Mouse (Mus musculus) liver, adult (tissue): Measurements from ENCODE around the gene Tcirg1.

ENCODE experiments used
- GATA4 ChIP-seq: IDR thresholded peaks from 2 replicates; pipeline ENCODE4 v1.6.1; 2014; ENCODE audit warnings: mild to moderate bottlenecking, low read length; ENCODE audit not compliant: insufficient replicate concordance

Gene Tcirg1

DNA sequence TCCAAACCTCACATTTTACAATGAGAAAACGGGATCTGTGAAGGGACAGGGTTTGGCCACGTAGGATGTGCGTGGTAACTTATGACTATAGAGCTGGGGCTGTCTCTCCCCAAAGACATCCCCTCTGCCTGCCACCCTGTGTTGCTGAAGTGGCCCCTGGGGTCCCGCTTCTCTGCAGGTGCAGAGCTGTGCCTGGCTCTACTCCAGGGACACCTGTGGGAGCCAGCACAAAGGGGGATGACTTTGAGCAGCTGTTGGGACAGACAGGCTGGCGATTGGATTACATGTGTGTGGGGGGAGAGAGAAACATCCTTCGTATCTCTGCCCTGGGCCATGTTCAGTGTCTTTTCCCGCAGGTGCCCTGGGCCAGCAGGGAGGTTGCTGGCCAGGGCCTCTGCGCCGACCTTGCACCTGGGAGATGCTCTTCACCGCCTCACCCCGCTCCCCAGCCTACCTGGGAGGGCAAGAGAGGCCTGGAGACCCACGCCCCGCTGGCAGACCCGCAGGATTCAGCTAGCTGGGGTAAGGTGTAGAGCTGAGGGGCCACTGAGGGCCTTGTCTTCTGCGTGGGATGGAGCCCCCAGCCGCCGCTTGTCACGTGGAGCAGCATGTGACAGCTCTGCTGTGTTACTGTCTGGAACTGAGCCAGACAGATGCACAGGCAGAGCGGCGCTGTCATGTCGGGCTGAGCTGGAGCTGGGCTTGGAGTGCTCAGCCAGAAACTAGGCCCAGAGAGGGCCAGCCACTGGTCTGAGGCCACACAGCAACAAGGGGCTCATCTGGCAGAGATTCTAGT lies 23.5 kb upstream of the Tcirg1 start:
- TF ChIP-seq GATA4, result no peak

DNA sequence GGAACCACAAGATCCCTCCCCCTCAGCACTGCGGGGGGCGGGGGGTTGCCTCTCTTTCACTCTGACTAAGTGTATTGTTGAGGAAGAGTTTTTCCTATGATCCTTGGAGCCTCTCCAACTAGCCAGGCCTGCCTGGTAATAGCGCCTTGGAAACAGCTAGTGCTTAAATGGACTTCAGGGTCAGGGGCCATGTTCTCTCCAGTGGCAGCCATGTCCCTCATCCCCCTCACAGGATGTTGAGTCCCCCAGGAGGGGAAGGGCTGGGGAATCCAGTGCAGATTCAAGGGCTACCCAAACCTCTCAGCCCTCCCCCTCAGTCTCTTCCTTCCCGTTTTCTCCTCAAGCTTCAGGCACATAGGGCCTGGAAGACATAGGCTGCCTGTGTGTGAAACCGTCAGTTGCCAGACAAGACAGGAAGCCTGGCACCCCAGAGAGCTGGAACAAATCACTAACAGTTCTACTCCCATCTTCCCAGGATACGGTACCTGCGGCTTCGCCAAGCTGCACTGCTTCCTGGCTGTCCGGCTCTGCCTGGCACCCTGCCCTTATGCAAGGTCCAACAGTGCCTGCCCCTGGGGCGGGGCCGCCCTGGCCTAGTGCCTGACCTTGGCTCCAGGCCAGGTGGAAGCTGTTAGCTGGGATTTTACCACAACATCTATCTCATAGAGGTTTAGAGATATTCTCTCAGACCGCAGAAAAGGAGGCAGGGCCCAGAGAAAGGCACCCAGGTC lies 22.4 kb upstream of the Tcirg1 start, which contains the start of gene Aldh3b1:
Aldh3b1 (minus strand) TSS at position 598 of the 731 bp plus-strand sequence.
- TF ChIP-seq GATA4, result peak; percentile 44; the same call in 1 of the 2 replicates

DNA sequence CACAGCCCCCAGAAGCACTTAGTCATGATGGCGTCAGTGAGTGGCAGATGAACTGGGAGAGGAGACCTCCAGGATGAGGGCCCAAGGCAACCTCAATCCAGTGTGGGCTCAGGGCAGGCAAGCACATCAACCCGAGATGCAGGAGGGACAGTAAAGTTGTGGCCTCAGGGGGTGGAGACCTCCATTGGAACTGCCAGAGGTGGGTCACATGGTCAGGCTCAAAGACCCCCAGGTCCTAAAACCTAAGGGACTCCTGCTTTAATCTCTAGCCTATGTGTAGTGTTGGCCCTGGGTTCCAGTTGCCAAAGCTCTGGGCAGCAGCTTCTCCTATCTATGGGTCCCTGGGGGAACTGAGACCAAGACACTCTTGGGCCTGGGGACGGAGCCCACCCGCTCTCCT lies 21.8 kb upstream of the Tcirg1 start:
- no peak for TF ChIP-seq GATA4

DNA sequence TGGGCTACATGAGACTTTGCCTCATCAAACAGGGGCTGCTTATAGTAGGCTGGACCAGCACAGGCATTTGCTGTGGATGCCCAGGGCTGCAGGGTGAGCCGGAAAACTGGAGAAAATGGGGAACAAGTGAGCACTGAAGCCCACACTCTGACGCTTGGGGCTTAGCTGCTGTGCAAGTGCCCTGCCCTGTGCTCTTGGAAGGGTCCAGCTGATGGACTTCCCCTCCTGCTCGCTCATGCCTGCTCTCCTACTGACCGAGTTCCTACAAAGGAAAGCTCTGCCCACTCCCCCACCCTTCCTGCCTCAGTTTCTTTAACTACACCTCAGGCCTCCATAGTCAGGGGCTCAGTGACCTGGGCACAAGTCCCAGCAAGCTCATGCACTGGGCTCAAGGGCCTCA lies 21.1 kb upstream of the Tcirg1 start:
- TF ChIP-seq GATA4, result no peak

DNA sequence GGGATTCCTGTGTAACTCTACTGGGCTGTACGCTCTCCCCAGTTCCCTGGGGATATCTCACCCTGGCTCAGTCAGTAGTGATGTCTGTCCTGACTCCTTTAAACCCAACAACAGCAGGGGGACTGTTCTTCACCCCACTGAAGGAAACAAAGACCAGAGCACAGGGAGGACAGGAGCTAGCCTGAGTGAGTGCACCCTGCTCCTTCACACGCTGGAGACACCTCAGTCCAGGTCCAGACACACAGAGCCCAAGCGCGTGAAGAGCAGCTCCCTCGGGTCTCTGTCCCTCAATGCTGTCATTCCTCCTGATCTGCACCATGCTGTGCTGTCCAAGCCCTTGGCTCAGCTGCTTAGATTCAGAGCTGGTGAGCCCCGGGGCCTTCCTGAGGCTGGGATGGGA lies 19.8 kb upstream of the Tcirg1 start:
- no peak for TF ChIP-seq GATA4

DNA sequence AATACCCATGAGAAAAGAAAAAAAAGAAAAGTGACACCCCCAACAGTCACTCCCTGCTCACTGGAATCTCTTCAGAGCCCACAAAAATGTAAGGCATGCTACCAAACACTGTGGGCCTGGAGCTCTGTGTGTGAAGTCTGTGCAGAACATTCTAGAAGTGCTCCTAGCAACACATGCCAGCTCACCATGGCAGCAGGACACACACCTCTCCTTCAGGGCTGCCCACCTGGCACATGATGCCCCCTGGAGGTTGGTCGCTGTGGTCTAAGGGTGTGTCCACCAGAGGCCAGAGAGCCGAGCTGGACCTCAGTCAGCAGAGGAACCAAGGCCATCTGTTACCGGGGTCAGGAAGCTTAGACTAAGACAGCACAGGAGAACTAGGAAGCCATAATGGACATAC lies 19.3 kb upstream of the Tcirg1 start:
- no peak for TF ChIP-seq GATA4

DNA sequence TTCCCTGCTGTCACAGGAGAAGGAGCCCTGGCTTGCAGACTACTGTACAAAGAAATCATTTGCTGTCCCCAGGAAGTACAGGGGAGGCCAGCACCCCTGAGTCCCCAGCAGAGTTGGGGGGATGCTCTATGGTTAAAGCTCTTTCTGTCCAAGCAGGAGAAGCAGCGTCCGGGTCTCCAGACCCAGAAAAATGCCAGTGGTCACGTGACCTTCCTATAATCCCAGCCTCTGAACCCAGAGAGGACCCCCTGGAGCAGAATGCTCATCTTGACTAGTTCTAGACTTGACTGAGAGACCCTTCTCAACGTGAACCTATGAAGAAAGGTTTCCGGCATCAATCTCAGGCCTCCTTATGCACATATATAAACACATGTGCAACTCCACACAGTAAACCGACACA lies 18.9 kb upstream of the Tcirg1 start:
- no peak for TF ChIP-seq GATA4

DNA sequence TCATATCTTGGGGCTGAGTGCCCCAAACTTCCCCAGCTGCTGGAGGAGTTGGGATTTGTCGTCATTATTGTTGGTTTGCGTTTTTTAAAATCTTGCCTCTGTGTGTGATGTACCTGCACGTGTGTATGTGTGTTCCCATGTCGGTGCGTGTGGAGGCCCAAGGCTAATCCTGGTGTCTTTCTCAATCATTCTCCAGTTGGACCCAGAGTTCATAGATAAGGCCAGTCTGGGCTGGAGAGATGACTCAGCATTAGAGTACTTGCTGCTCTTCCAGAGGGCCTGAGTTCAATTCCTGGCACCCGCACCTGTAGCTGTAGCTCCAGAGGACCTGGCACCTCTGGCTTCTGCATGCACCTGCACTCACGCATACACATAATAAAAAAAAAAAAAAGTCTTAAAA lies 17.9 kb upstream of the Tcirg1 start:
- no peak for TF ChIP-seq GATA4

DNA sequence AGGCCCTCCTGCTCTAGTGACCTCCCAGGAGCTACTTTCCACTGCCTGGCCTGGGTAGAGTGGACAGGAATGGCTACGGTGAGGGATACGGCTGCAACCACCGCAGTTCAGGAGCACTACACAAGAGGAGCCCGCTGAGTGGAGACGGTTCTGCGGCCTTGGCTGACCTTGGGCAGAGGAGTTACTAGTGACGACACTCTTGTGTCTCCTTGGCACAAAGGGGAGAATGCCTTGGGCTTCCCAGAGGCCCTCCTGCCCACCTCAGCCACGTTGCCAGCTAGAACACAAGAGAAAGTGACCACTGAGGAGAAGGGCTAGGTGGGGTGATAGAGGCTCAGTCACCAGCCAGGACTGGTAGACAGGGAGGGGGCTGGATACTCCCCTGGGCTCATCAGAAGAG lies 17.3 kb upstream of the Tcirg1 start:
- TF ChIP-seq GATA4, result no peak

DNA sequence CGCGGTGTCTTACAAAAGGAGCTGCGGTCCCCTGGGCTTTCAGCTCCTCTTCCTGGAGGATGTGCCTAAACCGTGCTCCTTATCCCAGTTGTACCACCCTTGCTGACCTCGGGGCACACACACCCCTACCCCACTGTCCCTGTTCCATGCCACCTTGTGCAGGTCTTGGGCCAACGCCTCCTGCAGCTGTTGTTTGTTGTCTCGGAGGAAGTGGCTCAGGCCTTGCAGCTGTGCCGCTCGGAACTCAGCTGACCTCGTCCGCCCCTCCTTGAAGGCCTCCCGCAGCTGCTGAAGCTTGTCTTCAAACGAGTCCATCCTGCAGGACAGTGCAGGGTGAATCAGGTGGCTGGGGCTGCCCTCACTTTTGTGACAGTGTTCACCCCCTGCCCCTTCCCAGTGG lies 16.7 kb upstream of the Tcirg1 start:
- no peak for TF ChIP-seq GATA4

DNA sequence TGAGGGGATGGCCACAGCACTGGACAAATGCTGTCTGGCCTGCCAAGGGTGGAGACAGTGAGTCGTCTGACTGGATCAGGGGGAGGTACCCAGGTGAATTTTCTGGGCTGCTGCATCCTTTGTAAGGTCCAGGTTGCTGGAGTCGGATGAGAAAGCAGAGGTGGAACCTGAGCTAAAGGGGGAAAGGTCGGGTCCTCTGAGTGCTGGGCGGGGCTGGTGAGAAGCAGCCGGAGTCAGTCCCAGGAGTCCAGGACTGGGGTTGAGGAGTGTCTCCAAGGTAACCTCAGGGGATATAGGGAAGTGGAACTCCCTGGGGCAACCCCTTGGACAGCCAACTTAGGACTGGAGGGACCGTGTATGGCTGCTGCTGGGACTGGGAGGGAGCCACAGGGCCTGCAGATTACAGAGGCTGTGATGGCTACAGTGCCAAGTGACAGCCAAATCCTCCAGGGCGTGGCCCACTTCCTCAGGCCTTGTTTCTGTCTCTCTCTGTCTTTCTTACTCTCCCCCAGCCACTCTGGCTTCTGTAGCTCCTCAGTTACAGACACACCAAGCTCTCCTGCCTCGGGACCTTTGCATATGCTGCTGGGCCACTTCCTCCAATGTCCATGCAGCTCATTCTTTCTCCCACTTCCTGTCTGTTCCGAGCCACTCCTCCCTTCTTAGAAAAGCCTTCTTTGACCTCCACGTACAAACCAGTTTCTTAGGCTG lies 15.9 kb upstream of the Tcirg1 start:
- TF ChIP-seq GATA4, result no peak

DNA sequence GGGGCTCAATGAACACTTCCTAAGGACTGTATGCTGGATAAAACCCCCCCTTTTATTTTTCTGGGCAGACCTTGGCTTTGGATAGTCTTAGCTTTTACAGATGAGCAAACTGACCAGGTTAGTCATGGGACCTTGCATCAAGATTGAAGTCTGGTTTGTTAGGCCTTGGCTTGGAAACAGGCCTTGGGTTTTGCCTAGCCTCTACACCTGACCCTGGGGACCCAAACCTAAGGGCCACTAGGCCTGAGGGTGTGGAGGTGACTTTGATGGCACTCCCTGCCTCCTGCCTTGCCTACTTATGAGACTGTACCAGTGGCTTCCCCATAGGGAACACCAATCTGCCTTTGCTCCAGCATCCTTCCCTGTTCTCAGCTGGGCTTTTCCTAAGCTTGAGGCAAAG lies 13.0 kb upstream of the Tcirg1 start:
- TF ChIP-seq GATA4, result no peak

DNA sequence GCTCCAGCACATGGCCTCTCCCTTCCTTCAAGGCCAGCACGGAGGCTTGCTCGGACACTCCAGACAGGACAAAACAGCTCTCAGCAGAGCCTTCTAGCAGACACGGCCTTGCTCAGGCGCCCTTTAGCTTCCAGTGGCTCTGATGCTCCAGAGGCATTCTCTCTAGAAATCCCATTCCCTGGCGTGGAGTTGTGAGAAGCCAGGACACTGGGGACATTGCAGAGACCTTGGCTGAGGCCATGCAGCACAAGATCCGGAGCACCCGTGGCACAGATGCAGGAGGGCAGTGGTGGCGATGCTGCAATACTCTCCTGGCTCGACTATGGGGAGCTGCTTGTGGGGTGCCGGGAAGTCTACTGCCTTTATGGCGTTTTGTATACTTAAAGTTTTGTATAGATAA lies 9.8 kb upstream of the Tcirg1 start:
- no peak for TF ChIP-seq GATA4

DNA sequence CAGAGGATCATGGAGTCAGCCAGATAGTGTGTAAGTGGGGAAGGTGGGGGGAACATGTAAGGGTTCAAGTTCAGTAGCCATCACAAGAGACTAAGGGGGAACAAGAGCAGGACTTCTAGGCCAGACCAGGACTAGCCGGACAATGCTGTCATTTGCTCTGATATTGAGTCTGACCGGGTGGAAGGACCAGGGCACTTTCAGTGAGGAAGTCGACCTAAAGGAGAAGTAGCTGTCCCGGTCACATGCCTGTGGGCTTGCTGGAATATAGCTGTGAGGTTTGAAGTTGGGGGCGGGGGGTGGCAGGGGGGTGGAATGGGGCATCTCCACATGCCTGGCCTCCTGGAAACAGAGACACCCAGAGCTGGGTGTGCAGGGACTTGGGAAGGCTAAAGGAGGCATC lies 7.6 kb upstream of the Tcirg1 start:
- no peak for TF ChIP-seq GATA4

DNA sequence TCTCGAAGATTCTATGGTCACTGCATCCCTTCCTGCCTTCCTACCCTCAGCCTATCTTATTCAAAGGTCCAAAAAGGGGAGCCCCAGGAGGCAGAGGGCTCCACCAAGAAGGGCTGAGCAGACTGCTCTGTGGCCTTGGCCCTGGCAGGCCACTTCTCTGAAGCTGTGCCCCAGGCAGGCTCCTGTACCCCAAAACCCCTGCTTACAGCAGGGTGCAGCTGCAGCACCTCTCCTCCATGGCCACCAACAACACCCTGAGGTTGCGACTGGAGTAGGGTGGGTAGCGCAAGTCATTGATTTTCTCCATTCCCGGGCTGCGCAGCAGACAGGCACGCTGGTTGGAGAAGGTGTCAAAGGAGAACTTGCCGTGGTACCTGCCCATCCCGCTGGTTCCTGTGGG lies 6.8 kb upstream of the Tcirg1 start:
- TF ChIP-seq GATA4, result no peak
